In the genomic region with DNA sequence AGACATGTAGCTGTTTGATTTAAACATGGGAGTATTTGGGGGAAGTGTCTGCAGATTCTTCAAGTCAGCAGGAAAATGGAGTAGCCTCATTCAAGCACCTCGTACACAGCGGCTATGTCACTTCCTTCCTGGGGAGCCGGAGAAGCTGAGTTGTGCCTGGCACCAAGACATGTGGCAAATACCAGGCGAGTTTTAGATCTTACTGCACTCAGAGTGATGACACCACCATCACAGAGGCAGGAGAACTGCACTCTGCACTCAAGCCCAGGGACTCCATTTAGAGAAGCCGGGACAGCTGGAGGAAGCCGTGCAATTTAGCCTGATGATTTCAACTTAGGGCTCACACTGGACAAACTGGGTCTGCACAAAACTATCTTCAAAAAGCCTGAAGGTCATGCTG, we compare ENCODE assay signal across 11 mouse cellular contexts.
DNase-seq lines count a peak whose midpoint lies in the region; ATAC-seq and TF ChIP-seq lines count a peak whose summit lies in the region.
"Had no signal": no experiment of that assay in that cellular context is flagged by ENCODE, and none has a peak within 500 bp of the region (broad histone marks: within the 10 kb centered on the region; RNA-seq: fewer than 3 reads in every experiment).

No protein-coding gene starts in this region.

- H3K4me3 ChIP-seq in hindbrain, embryonic 13.5 days = no peak overlapping the region
- H3K4me3 ChIP-seq in hindbrain, postnatal 0 days (ENCODE audit: low read length) = no peak overlapping the region
- H3K4me3 ChIP-seq in bone marrow macrophage, adult 2 months (ENCODE audit: insufficient read depth, low read length) = no peak overlapping the region
- H3K4me3 ChIP-seq: liver, embryonic 13.5 days; stomach, embryonic 15.5 days had no signal

- no peak for ATAC-seq in hindbrain, embryonic 13.5 days (ENCODE audit: low FRiP score)
- no peak for ATAC-seq in hindbrain, postnatal 0 days

- H3K27ac ChIP-seq in hindbrain, embryonic 13.5 days = peak overlapping the region; percentile 37
- no peak overlapping the region for H3K27ac ChIP-seq in hindbrain, postnatal 0 days
- H3K27ac ChIP-seq in bone marrow macrophage, adult 2 months (ENCODE audit: insufficient read depth, low read depth, low read length) = peak overlapping the region; percentile 53
- H3K27ac ChIP-seq: liver, embryonic 13.5 days; stomach, embryonic 15.5 days had no signal

- H3K9ac ChIP-seq in hindbrain, embryonic 13.5 days = no peak overlapping the region
- no peak overlapping the region for H3K9ac ChIP-seq in hindbrain, postnatal 0 days (replicated peaks; ENCODE audit: low read length)
- H3K9ac ChIP-seq: liver, embryonic 13.5 days; stomach, embryonic 15.5 days had no signal

- no peaks in the 10 kb centered on the region for H3K27me3 ChIP-seq in hindbrain, embryonic 13.5 days
- no peaks in the 10 kb centered on the region for H3K27me3 ChIP-seq in hindbrain, postnatal 0 days (ENCODE audit: insufficient read depth, low read length)
- H3K27me3 ChIP-seq: liver, embryonic 13.5 days; stomach, embryonic 15.5 days had no signal

- DNase-seq in hindbrain, postnatal 0 days (ENCODE audit: low spot score) = no peak
- peak; percentile 12 to 61 for DNase-seq in heart, adult 9 months (ENCODE audit: low spot score in 2 of 2)
- peak; percentile 47 for DNase-seq in lung, postnatal 10 days
- no peak for DNase-seq in yolk sac, embryonic 10.5 days (ENCODE audit: low spot score)
- no peak for DNase-seq in right cerebral cortex, postnatal 4 days
- no peak for DNase-seq in frontal cortex, postnatal 14 days (ENCODE audit: low spot score in 2 of 2)
- DNase-seq: layer of hippocampus, adult 9-11 months; liver, embryonic 13.5 days had no signal

- H3K36me3 ChIP-seq in hindbrain, embryonic 13.5 days = peaks cover 34% of the 10 kb centered on the region
- H3K36me3 ChIP-seq in hindbrain, postnatal 0 days (ENCODE audit: insufficient read depth, low read length) = peaks cover 6% of the 10 kb centered on the region; the same call in 1 of the 2 replicates
- H3K36me3 ChIP-seq: liver, embryonic 13.5 days; stomach, embryonic 15.5 days had no signal

- no peak overlapping the region for H3K4me2 ChIP-seq in hindbrain, embryonic 13.5 days
- H3K4me2 ChIP-seq in hindbrain, postnatal 0 days (ENCODE audit: low read depth, low read length) = no peak overlapping the region
- H3K4me2 ChIP-seq: liver, embryonic 13.5 days; stomach, embryonic 15.5 days had no signal

- H3K9me3 ChIP-seq in hindbrain, embryonic 13.5 days = no peaks in the 10 kb centered on the region; the same call in 1 of the 2 replicates
- no peaks in the 10 kb centered on the region for H3K9me3 ChIP-seq in hindbrain, postnatal 0 days (ENCODE audit: low read length)
- H3K9me3 ChIP-seq: liver, embryonic 13.5 days; stomach, embryonic 15.5 days had no signal

- TF ChIP-seq CTCF in hindbrain, postnatal 0 days (IDR thresholded peaks at IDR 0.05; ENCODE audit: low read depth) = no peak
- TF ChIP-seq CTCF in bone marrow macrophage, adult 2 months (IDR thresholded peaks at IDR 0.05; ENCODE audit: low read depth, low read length) = no peak

- TF ChIP-seq POLR2A in bone marrow macrophage, adult 2 months (IDR thresholded peaks at IDR 0.05; ENCODE audit: borderline replicate concordance, low read depth, low read length) = no peak

- WGBS in hindbrain, embryonic 13.5 days = 82% methylated on average over 6 of the region's 6 CpGs
- WGBS in hindbrain, postnatal 0 days = 69% methylated on average over 6 of the region's 6 CpGs

- H3K4me1 ChIP-seq in hindbrain, embryonic 13.5 days (replicated peaks) = peaks cover 26% of the 10 kb centered on the region
- no peaks in the 10 kb centered on the region for H3K4me1 ChIP-seq in hindbrain, postnatal 0 days (ENCODE audit: insufficient read depth, low read length)
- H3K4me1 ChIP-seq in bone marrow macrophage, adult 2 months (ENCODE audit: control insufficient read depth, insufficient read depth, low read length) = peaks cover 18% of the 10 kb centered on the region
- H3K4me1 ChIP-seq: liver, embryonic 13.5 days had no signal

Comparison
In these comparisons a context has a peak if more than half of its experiments do, and no peak if none do; other contexts are left out.
1. DNase-seq: peak in heart, adult 9 months (2 of 2) and lung, postnatal 10 days (single experiment); none in hindbrain, postnatal 0 days (single experiment), yolk sac, embryonic 10.5 days (single experiment), right cerebral cortex, postnatal 4 days (single experiment) and frontal cortex, postnatal 14 days (0 of 2).